Mouse (Mus musculus) heart, embryonic 11.5 days (tissue): ENCODE results near the gene Mta1. TPM values are rescaled to one million over a fixed set of nuclear protein-coding genes. Genes with fewer than 3 reads are reported as not detected.

Source experiments
- ATAC-seq: fragments of 200-750 bp; cut with Nextera tagmentation; replicated peaks from 2 replicates; pipeline ENCODE4 v1.8.0; 2017; ENCODE audit warnings: moderate library complexity; ENCODE audit not compliant: insufficient number of reproducible peaks, low FRiP score, low TSS enrichment
- H3K27ac ChIP-seq: fragments of 300-500 bp; sonication (generic); 2 replicates; pipeline ENCODE4 v1.5.1; 2014; ENCODE audit warnings: mild to moderate bottlenecking, low read depth, low read length
- H3K27me3 ChIP-seq: fragments of 300-500 bp; sonication (generic); 2 replicates; pipeline ENCODE4 v1.6.1; 2014; ENCODE audit warnings: mild to moderate bottlenecking, low read length, mixed read lengths; ENCODE audit not compliant: control insufficient read depth, insufficient read depth
- H3K36me3 ChIP-seq: fragments of 300-500 bp; sonication (generic); 2 replicates; pipeline ENCODE4 v1.6.1; 2014; ENCODE audit warnings: mild to moderate bottlenecking, low read length, moderate library complexity, mixed read lengths; ENCODE audit not compliant: control insufficient read depth, insufficient read depth
- H3K4me1 ChIP-seq: fragments of 300-500 bp; sonication (generic); 2 replicates; pipeline ENCODE4 v1.6.1; 2014; ENCODE audit warnings: low read length; ENCODE audit not compliant: control insufficient read depth, insufficient read depth
- H3K4me2 ChIP-seq: fragments of 300-500 bp; sonication (generic); 2 replicates; pipeline ENCODE4 v1.6.1; 2014; ENCODE audit warnings: mild to moderate bottlenecking, moderate library complexity
- H3K4me3 ChIP-seq: fragments of 300-500 bp; sonication (generic); 2 replicates; pipeline ENCODE4 v1.5.1; 2014; ENCODE audit warnings: low read depth, low read length
- H3K9ac ChIP-seq: fragments of 300-500 bp; sonication (generic); 2 replicates; pipeline ENCODE4 v1.6.1; 2014; ENCODE audit warnings: mild to moderate bottlenecking, low read depth, low read length, moderate library complexity
- H3K9me3 ChIP-seq: fragments of 300-500 bp; sonication (generic); replicated peaks from 2 replicates; pipeline ENCODE4 v1.6.1; 2016; ENCODE audit warnings: low read length; ENCODE audit not compliant: control insufficient read depth
- WGBS: fragments of 180-500 bp; shearing (Covaris S2); extraction: QIAGEN DNeasy Blood & Tissue Kit; methylation state at CpG from one replicate; pipeline ENCODE4 v1.1.7; 2014; ENCODE audit not compliant: insufficient replicate concordance; 5-methylcytosine and 5-hydroxymethylcytosine counted together
- polyA plus RNA-seq: library from polyadenylated mRNA; unstranded; fragments of >200 nt; fragmentation: Nextera tagmentation; extraction: Ambion mirVana; gene quantifications from 2 replicates; pipeline ENCODE4 v1.2.1, GENCODE M21; 2014

Gene Mta1
- polyA plus RNA-seq, 1 experiment from 2014 or later, result 14.7 TPM

DNA sequence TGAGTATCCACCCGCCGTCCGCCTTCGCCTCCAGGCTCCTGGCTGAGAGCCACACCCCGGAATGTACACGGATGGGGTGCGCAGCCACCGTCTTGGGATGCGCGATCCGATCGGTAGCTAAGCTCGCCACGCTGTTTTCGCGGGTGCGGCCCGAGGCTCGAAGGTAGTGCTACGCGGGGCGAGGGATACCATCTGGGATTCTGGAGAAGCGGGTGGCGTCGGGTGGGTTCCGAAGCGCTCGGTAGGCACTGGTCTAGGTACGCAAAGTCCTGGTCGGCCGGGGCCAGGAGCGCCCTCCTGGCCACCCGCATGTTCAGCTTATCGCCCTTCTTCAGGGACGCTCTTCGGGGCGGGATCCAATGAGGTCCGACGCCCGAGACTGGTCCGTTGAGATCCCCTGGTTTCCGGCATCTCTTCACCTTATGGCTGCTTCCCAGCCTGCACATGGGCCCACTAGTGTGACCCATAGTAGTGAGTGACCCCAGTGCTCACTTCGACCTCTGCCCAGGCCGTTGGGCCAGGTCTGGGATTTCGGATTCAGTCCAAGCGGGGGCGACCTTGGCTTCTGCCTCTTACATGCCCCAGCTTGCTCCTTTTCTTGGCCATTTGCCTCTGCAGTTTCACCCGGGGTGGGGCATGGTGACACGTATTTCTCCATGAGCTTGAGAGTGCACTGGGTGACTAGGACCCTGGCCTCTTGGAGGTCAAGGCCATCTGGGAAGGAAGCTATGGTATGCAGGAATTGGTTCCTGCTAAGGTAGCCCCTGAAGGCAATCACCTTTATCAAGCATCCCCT lies 42.7 kb downstream of the Mta1 start:
- H3K4me3 ChIP-seq, result peak overlapping the region; percentile 87
- H3K27me3 ChIP-seq, result no peaks in the 10 kb centered on the region
- peak overlapping the region; percentile 99 for H3K9ac ChIP-seq
- H3K9me3 ChIP-seq, result no peaks in the 10 kb centered on the region
- 2% methylated on average over 49 of the region's 49 CpGs for WGBS
- H3K27ac ChIP-seq, result peak overlapping the region; percentile 97
- H3K4me2 ChIP-seq, result peak overlapping the region; percentile 94
- H3K4me1 ChIP-seq, result peaks cover 63% of the 10 kb centered on the region
- peaks cover 22% of the 10 kb centered on the region for H3K36me3 ChIP-seq
- no peak for ATAC-seq

DNA sequence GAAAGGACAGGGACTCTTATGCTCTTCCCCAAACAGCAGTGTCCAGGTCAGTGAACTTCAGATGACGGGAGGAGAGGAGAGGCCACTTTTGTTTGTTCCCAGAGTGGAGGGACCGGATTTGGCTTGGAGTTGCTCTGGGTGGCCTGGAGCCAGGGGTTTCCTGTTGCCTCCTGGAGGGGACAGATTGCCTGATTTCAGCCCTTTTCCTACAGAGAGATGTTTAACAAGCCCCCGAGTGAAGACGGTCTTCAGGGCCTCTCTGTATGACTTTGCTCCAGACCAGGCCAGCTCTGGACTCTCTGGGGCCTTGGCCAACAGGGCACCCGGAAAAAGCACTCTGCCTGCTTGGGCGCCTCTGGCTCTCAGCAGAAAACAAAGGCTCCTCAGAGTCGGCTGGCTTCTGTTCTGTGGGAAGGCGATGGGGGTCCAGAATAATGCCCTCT lies 43.5 kb downstream of the Mta1 start:
- 25% methylated on average over 8 of the region's 8 CpGs for WGBS
- peak overlapping the region; percentile 94 for H3K4me2 ChIP-seq
- peaks cover 16% of the 10 kb centered on the region for H3K36me3 ChIP-seq
- H3K27ac ChIP-seq, result peak overlapping the region; percentile 97
- peak overlapping the region; percentile 87 for H3K4me3 ChIP-seq
- no peaks in the 10 kb centered on the region for H3K9me3 ChIP-seq
- no peak for ATAC-seq
- peaks cover 63% of the 10 kb centered on the region for H3K4me1 ChIP-seq
- H3K27me3 ChIP-seq, result no peaks in the 10 kb centered on the region
- peak overlapping the region; percentile 99 for H3K9ac ChIP-seq

DNA sequence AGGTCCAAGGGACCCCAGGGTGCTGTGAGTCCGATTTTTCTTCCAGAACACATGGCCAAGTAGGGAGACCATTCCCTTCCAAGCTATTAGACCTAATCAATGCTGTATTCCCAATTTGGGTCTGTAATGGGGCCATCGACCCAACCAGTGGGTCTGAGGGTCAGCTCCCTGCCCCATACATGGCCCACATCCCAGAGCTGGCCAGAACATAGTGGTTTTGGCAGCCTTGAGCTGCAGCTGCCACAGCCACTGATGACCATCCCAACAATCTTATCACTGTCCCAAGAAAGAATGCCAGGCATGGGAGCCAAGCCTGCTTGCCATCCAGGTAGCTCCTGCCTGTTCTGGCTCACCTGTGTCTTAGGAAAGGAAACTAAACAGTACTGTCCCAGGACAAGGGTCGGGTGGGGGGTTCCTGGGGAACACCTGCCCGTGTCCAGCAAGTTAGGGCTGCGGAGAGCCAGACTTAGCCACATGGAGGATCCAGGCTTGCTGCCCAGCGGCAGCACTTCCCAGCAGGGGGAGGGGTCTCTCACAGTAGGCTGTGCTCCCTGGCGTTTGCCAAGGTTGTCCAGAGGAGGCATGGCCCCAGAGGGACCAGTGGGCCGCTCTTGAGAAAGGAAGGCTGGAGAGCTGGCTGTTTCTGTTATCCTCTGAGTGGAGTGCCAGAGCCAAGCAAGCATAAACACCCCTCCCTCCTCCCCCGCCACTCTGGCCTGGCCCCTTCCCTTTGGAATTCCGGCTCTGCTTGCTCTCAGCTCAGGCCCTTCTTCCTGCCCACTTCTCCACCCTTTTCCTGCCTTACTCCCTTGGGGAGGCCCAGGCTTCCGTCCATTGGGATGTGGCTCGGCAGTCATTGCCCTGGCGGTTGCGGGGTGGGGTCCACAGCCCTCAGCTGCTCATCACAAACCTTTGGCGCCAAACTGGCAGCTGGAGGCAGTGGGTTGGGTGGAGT lies 44.2 kb downstream of the Mta1 start:
- Histone ChIP-seq H3K27ac (peak overlapping the region; percentile 97), H3K9me3 (no peaks in the 10 kb centered on the region), H3K36me3 (peaks cover 11% of the 10 kb centered on the region), H3K4me2 (peak overlapping the region; percentile 94), H3K4me1 (peaks cover 62% of the 10 kb centered on the region), H3K9ac (peak overlapping the region; percentile 99), H3K27me3 (no peaks in the 10 kb centered on the region), H3K4me3 (peak overlapping the region; percentile 87)
- 7% methylated on average over 15 of the region's 15 CpGs for WGBS
- peak; percentile 27; the same call in 1 of the 2 replicates for ATAC-seq

GRCm38 (mm10) chr12:113143164-113143563 lies 45.1 kb downstream of the Mta1 start:
- H3K9me3 ChIP-seq, result no peaks in the 10 kb centered on the region
- H3K4me2 ChIP-seq, result peak overlapping the region; percentile 94
- H3K36me3 ChIP-seq, result peaks cover 11% of the 10 kb centered on the region
- no peaks in the 10 kb centered on the region for H3K27me3 ChIP-seq
- peak overlapping the region; percentile 97 for H3K27ac ChIP-seq
- peaks cover 66% of the 10 kb centered on the region for H3K4me1 ChIP-seq
- ATAC-seq, result no peak
- H3K9ac ChIP-seq, result peak overlapping the region; percentile 99
- H3K4me3 ChIP-seq, result peak overlapping the region; percentile 87
- 43% methylated on average over 7 of the region's 7 CpGs for WGBS

- H3K4me2 ChIP-seq, result peak overlapping the region; percentile 94
- no peak for ATAC-seq
These were observed 46.1 kb downstream of the Mta1 start for GRCm38 (mm10) chr12:113144001-113144756.

DNA sequence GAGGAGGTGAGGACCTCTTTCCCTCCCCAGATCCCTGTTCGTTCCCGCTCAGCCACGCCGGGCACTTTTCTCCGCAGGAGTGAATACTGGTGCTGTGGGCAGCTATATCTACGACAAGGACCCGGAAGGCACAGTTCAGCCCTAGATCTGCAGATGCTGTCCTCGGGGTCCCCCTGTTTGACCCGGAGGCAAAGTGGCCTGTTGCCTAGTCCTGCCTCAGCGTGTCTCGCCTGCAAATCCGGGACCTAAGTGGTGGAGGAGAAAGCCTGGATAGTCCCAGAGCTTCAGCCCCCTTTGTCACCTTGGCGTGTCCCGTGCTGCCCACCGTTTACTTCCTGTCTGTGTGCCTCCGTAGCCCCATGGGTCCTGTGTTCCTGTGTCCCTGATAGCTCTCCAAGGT lies 46.8 kb downstream of the Mta1 start:
- peaks cover 55% of the 10 kb centered on the region for H3K4me1 ChIP-seq
- peak overlapping the region; percentile 94; the same call in 1 of the 2 replicates for H3K4me2 ChIP-seq
- 0 out of 2 replicates have a peak overlapping the region, but pooled peaks have one; percentile 35 for H3K27ac ChIP-seq
- peaks cover 11% of the 10 kb centered on the region for H3K36me3 ChIP-seq
- no peak overlapping the region for H3K4me3 ChIP-seq
- ATAC-seq, result no peak
- H3K27me3 ChIP-seq, result no peaks in the 10 kb centered on the region
- peak overlapping the region; percentile 22; the same call in 1 of the 2 replicates for H3K9ac ChIP-seq
- 82% methylated on average over 16 of the region's 16 CpGs for WGBS
- no peaks in the 10 kb centered on the region for H3K9me3 ChIP-seq

More at GRCm38 (mm10) chr12:113144001-113144756, 46.1 kb downstream of the Mta1 start:
- Histone ChIP-seq H3K9ac (no peak overlapping the region), H3K4me3 (peak overlapping the region; percentile 87; the same call in 1 of the 2 replicates), H3K9me3 (no peaks in the 10 kb centered on the region), H3K27me3 (no peaks in the 10 kb centered on the region), H3K27ac (peak overlapping the region; percentile 35), H3K4me1 (peaks cover 59% of the 10 kb centered on the region), H3K36me3 (peaks cover 11% of the 10 kb centered on the region)
- WGBS, result 67% methylated on average over 20 of the region's 20 CpGs

DNA sequence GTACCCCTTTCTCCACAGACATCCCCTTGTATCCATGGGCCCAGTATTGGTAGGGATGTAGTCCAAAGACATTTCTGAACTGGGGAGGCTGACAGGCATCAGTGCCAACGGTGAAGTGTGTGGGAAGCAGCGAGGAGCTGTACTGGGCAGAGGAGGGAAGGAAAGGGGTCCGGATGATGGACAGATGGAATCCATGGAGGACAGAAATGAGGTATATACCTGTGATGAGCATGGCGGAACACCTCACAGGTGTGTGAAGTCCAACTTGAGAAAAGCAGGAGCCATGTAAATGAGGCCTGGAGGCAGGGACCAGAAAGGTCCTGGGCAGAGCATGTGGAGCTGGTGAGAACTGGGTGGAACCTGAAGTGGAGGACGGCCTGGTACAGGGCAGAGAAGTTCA lies 47.5 kb downstream of the Mta1 start:
- H3K27ac ChIP-seq, result 0 out of 2 replicates have a peak overlapping the region, but pooled peaks have one; percentile 22
- H3K4me2 ChIP-seq, result no peak overlapping the region; the same call in 1 of the 2 replicates
- H3K4me3 ChIP-seq, result no peak overlapping the region
- 79% methylated on average over 5 of the region's 5 CpGs for WGBS
- H3K4me1 ChIP-seq, result peaks cover 57% of the 10 kb centered on the region
- H3K9me3 ChIP-seq, result no peaks in the 10 kb centered on the region
- peaks cover 11% of the 10 kb centered on the region for H3K36me3 ChIP-seq
- ATAC-seq, result no peak
- H3K9ac ChIP-seq, result no peak overlapping the region
- no peaks in the 10 kb centered on the region for H3K27me3 ChIP-seq
